Mouse (Mus musculus) heart, adult 2 months (tissue): ENCODE measurements at regions not wholly inside any gene's neighbourhood (a gene's known extent, or its start where the extent isn't known, plus 50 kb on each side); places are given as distances from the start of the nearest gene placed in this dataset.

ENCODE experiments used
- CTCF ChIP-seq: fragments of 200-600 bp; IDR thresholded peaks from 2 replicates; pipeline ENCODE4 v1.8.1; 2022; ENCODE audit warnings: antibody characterized with exemption, mild to moderate bottlenecking, moderate library complexity
- POLR2A ChIP-seq: fragments of 200-500 bp; IDR thresholded peaks from 2 replicates; pipeline ENCODE4 v1.6.1; 2011; ENCODE audit warnings: mild to moderate bottlenecking, low read depth, low read length, control low read depth; ENCODE audit not compliant: insufficient read depth

- peak; percentile 62 for TF ChIP-seq CTCF
- TF ChIP-seq POLR2A, result no peak
Observed at GRCm38 (mm10) chr2:7711046-7711445, 201.7 kb upstream of the Celf2 start.
